Comparison of ENCODE assay signal across 11 mouse cellular contexts in genomic region chr10:90863881-90864598, GRCm38 (mm10).
A peak's percentile ranks its signal among the peaks of the same experiment; 100 is the strongest.
DNase-seq lines count a peak whose midpoint lies in the region; ATAC-seq and TF ChIP-seq lines count a peak whose summit lies in the region.
"Had no signal": no experiment of that assay in that cellular context is flagged by ENCODE, and none has a peak within 500 bp of the region (broad histone marks: within the 10 kb centered on the region; RNA-seq: fewer than 3 reads in every experiment).

No protein-coding gene starts in this region.

- H3K9me3 ChIP-seq in liver, embryonic 12.5 days (replicated peaks): no peaks in the 10 kb centered on the region
- H3K9me3 ChIP-seq in intestine, embryonic 16.5 days (ENCODE audit: control insufficient read depth, low read length): no peaks in the 10 kb centered on the region
- H3K9me3 ChIP-seq: limb, embryonic 13.5 days; stomach, embryonic 15.5 days had no signal

- no peak overlapping the region for H3K4me3 ChIP-seq in cerebellum, adult 2 months (replicated peaks; ENCODE audit: insufficient read depth, low read depth, low read length)
- H3K4me3 ChIP-seq in liver, embryonic 12.5 days: no peak overlapping the region
- no peak overlapping the region for H3K4me3 ChIP-seq in intestine, embryonic 16.5 days (ENCODE audit: low read length)
- H3K4me3 ChIP-seq: limb, embryonic 13.5 days; stomach, embryonic 15.5 days had no signal

- no peak overlapping the region for H3K27ac ChIP-seq in cerebellum, adult 2 months (ENCODE audit: insufficient read depth, low read length)
- H3K27ac ChIP-seq in liver, embryonic 12.5 days: no peak overlapping the region
- no peak overlapping the region for H3K27ac ChIP-seq in intestine, embryonic 16.5 days (ENCODE audit: low read length)
- H3K27ac ChIP-seq: limb, embryonic 13.5 days; macrophage; stomach, embryonic 15.5 days had no signal

- TF ChIP-seq CTCF in cerebellum, adult 2 months (IDR thresholded peaks at IDR 0.05; ENCODE audit: borderline replicate concordance, insufficient read depth, low read depth, low read length): peak; percentile 33; the same call in 1 of the 2 replicates

- ATAC-seq in liver, embryonic 12.5 days: no peak
- ATAC-seq in intestine, embryonic 16.5 days: no peak

- 28% methylated on average over 10 of the region's 10 CpGs for WGBS in cerebellum, adult 2 months
- 23% methylated on average over 10 of the region's 10 CpGs for WGBS in liver, embryonic 12.5 days (ENCODE audit: insufficient replicate concordance)
- 19% methylated on average over 10 of the region's 10 CpGs for WGBS in intestine, embryonic 16.5 days

- TF ChIP-seq POLR2A in cerebellum, adult 2 months (IDR thresholded peaks at IDR 0.05; ENCODE audit: borderline replicate concordance, insufficient read depth, low read length): no peak

- DNase-seq in embryo, embryonic 10 days (ENCODE audit: low spot score): peak; percentile 20
- DNase-seq in embryo, embryonic 9.5 days (ENCODE audit: extremely low spot score): no peak
- peak; percentile 44 for DNase-seq in A20 (ENCODE audit: low read depth, low spot score)
- DNase-seq in cerebellum, adult 2 months: peak; percentile 43 to 54
- DNase-seq in kidney, adult 9 months: peak; percentile 77
- no peak for DNase-seq in ovary, postnatal 10 days (ENCODE audit: low spot score)

- no peak overlapping the region for H3K4me2 ChIP-seq in liver, embryonic 12.5 days
- no peak overlapping the region for H3K4me2 ChIP-seq in intestine, embryonic 16.5 days (ENCODE audit: low read depth, low read length)
- H3K4me2 ChIP-seq: limb, embryonic 13.5 days; stomach, embryonic 15.5 days had no signal

- peaks cover 11% of the 10 kb centered on the region for H3K4me1 ChIP-seq in cerebellum, adult 2 months (ENCODE audit: control insufficient read depth, insufficient read depth, low read length)
- H3K4me1 ChIP-seq in liver, embryonic 12.5 days: no peaks in the 10 kb centered on the region
- H3K4me1 ChIP-seq in intestine, embryonic 16.5 days (ENCODE audit: control insufficient read depth, insufficient read depth, low read length): no peaks in the 10 kb centered on the region
- H3K4me1 ChIP-seq: limb, embryonic 13.5 days; stomach, embryonic 15.5 days had no signal

- H3K27me3 ChIP-seq in cerebellum, adult 2 months (ENCODE audit: control insufficient read depth, insufficient read depth, low read length): no peaks in the 10 kb centered on the region
- H3K27me3 ChIP-seq in liver, embryonic 12.5 days (replicated peaks): no peaks in the 10 kb centered on the region
- H3K27me3 ChIP-seq in intestine, embryonic 16.5 days (replicated peaks; ENCODE audit: control insufficient read depth, insufficient read depth, low read length): no peaks in the 10 kb centered on the region
- H3K27me3 ChIP-seq: stomach, embryonic 15.5 days had no signal

- H3K36me3 ChIP-seq in liver, embryonic 12.5 days: no peaks in the 10 kb centered on the region
- no peaks in the 10 kb centered on the region for H3K36me3 ChIP-seq in intestine, embryonic 16.5 days (ENCODE audit: control insufficient read depth, insufficient read depth, low read length)
- H3K36me3 ChIP-seq: limb, embryonic 13.5 days; stomach, embryonic 15.5 days had no signal

- no peak overlapping the region for H3K9ac ChIP-seq in liver, embryonic 12.5 days
- H3K9ac ChIP-seq in intestine, embryonic 16.5 days (ENCODE audit: low read depth, low read length): no peak overlapping the region
- H3K9ac ChIP-seq: limb, embryonic 13.5 days; stomach, embryonic 15.5 days had no signal

Comparison
In these comparisons a context has a peak if more than half of its experiments do, and no peak if none do; other contexts are left out.
1. DNase-seq: peak in embryo, embryonic 10 days (single experiment), A20 (single experiment), cerebellum, adult 2 months (2 of 2) and kidney, adult 9 months (single experiment); none in embryo, embryonic 9.5 days (single experiment) and ovary, postnatal 10 days (single experiment).